Mouse (Mus musculus): Measurements from ENCODE around the gene Gprin3. TPM values are rescaled to one million over a fixed set of nuclear protein-coding genes. Genes with fewer than 3 reads are reported as not detected.
"Not testable (repeated sequence)": the region's sequence is repeated elsewhere in the genome, so short reads cannot be mapped to it uniquely, and the experiment has no call there.

Gene Gprin3
- polyA plus RNA-seq, 1 experiment: 0.19 TPM

- no peak overlapping the region for H3K9ac ChIP-seq (ENCODE audit: low read depth, poor library complexity, severe bottlenecking)
- H3K4me1 ChIP-seq (ENCODE audit: control insufficient read depth, insufficient read depth, low read length): no peaks in the 10 kb centered on the region
- H3K4me3 ChIP-seq (ENCODE audit: low read depth, low read length): no peak overlapping the region
- H3K9me3 ChIP-seq (replicated peaks; ENCODE audit: control insufficient read depth, insufficient read depth, low read length, poor library complexity, severe bottlenecking): no peaks in the 10 kb centered on the region
- no peaks in the 10 kb centered on the region for H3K27me3 ChIP-seq (ENCODE audit: control insufficient read depth, insufficient read depth, low read length, poor library complexity, severe bottlenecking)
- TF ChIP-seq CTCF (IDR thresholded peaks at IDR 0.05; ENCODE audit: low read depth, low read length): no peak
- no peak for TF ChIP-seq EP300 (IDR thresholded peaks at IDR 0.05; ENCODE audit: insufficient read depth, low read depth, low read length)
- TF ChIP-seq POLR2A (IDR thresholded peaks at IDR 0.05; ENCODE audit: insufficient read depth, low read length): no peak
- no peak overlapping the region for H3K27ac ChIP-seq (ENCODE audit: insufficient read depth, low read length)
- H3K36me3 ChIP-seq (ENCODE audit: control insufficient read depth, insufficient read depth, low read length, poor library complexity, severe bottlenecking): no peaks in the 10 kb centered on the region
Observed at GRCm38 (mm10) chr6:59328297-59328696, 97.8 kb downstream of the Gprin3 start.

GRCm38 (mm10) chr6:59315868-59316267, 110.2 kb downstream of the Gprin3 start:
- Histone ChIP-seq H3K9ac (ENCODE audit: low read depth, poor library complexity, severe bottlenecking) (no peak overlapping the region), H3K4me1 (ENCODE audit: control insufficient read depth, insufficient read depth, low read length) (no peaks in the 10 kb centered on the region), H3K9me3 (replicated peaks; ENCODE audit: control insufficient read depth, insufficient read depth, low read length, poor library complexity, severe bottlenecking) (no peaks in the 10 kb centered on the region), H3K27ac (ENCODE audit: insufficient read depth, low read length) (no peak overlapping the region), H3K4me3 (ENCODE audit: low read depth, low read length) (no peak overlapping the region), H3K27me3 (ENCODE audit: control insufficient read depth, insufficient read depth, low read length, poor library complexity, severe bottlenecking) (no peaks in the 10 kb centered on the region), H3K36me3 (ENCODE audit: control insufficient read depth, insufficient read depth, low read length, poor library complexity, severe bottlenecking) (no peaks in the 10 kb centered on the region)
- TF ChIP-seq POLR2A (IDR thresholded peaks at IDR 0.05; ENCODE audit: insufficient read depth, low read length): no peak
- TF ChIP-seq EP300 (IDR thresholded peaks at IDR 0.05; ENCODE audit: insufficient read depth, low read depth, low read length): no peak
- no peak for TF ChIP-seq CTCF (IDR thresholded peaks at IDR 0.05; ENCODE audit: low read depth, low read length)

GRCm38 (mm10) chr6:59315090-59315489, 111.0 kb downstream of the Gprin3 start:
- H3K4me3 ChIP-seq (ENCODE audit: low read depth, low read length): no peak overlapping the region
- no peaks in the 10 kb centered on the region for H3K27me3 ChIP-seq (ENCODE audit: control insufficient read depth, insufficient read depth, low read length, poor library complexity, severe bottlenecking)
- TF ChIP-seq EP300 (IDR thresholded peaks at IDR 0.05; ENCODE audit: insufficient read depth, low read depth, low read length) (no peak), CTCF (IDR thresholded peaks at IDR 0.05; ENCODE audit: low read depth, low read length) (no peak), POLR2A (IDR thresholded peaks at IDR 0.05; ENCODE audit: insufficient read depth, low read length) (no peak)
- no peak overlapping the region for H3K9ac ChIP-seq (ENCODE audit: low read depth, poor library complexity, severe bottlenecking)
- H3K9me3 ChIP-seq (replicated peaks; ENCODE audit: control insufficient read depth, insufficient read depth, low read length, poor library complexity, severe bottlenecking): no peaks in the 10 kb centered on the region
- no peak overlapping the region for H3K27ac ChIP-seq (ENCODE audit: insufficient read depth, low read length)
- H3K4me1 ChIP-seq (ENCODE audit: control insufficient read depth, insufficient read depth, low read length): no peaks in the 10 kb centered on the region
- H3K36me3 ChIP-seq (ENCODE audit: control insufficient read depth, insufficient read depth, low read length, poor library complexity, severe bottlenecking): no peaks in the 10 kb centered on the region

GRCm38 (mm10) chr6:59313162-59313561, 112.9 kb downstream of the Gprin3 start:
- no peaks in the 10 kb centered on the region for H3K36me3 ChIP-seq (ENCODE audit: control insufficient read depth, insufficient read depth, low read length, poor library complexity, severe bottlenecking)
- H3K4me1 ChIP-seq (ENCODE audit: control insufficient read depth, insufficient read depth, low read length): no peaks in the 10 kb centered on the region
- H3K4me3 ChIP-seq (ENCODE audit: low read depth, low read length): no peak overlapping the region
- no peaks in the 10 kb centered on the region for H3K27me3 ChIP-seq (ENCODE audit: control insufficient read depth, insufficient read depth, low read length, poor library complexity, severe bottlenecking)
- no peaks in the 10 kb centered on the region for H3K9me3 ChIP-seq (replicated peaks; ENCODE audit: control insufficient read depth, insufficient read depth, low read length, poor library complexity, severe bottlenecking)
- H3K9ac ChIP-seq (ENCODE audit: low read depth, poor library complexity, severe bottlenecking): no peak overlapping the region
- H3K27ac ChIP-seq (ENCODE audit: insufficient read depth, low read length): no peak overlapping the region
- TF ChIP-seq EP300 (IDR thresholded peaks at IDR 0.05; ENCODE audit: insufficient read depth, low read depth, low read length) (no peak), POLR2A (IDR thresholded peaks at IDR 0.05; ENCODE audit: insufficient read depth, low read length) (no peak), CTCF (IDR thresholded peaks at IDR 0.05; ENCODE audit: low read depth, low read length) (no peak)

- no peaks in the 10 kb centered on the region for H3K27me3 ChIP-seq (ENCODE audit: control insufficient read depth, insufficient read depth, low read length, poor library complexity, severe bottlenecking)
- H3K4me1 ChIP-seq (ENCODE audit: control insufficient read depth, insufficient read depth, low read length): no peaks in the 10 kb centered on the region
- no peak overlapping the region for H3K27ac ChIP-seq (ENCODE audit: insufficient read depth, low read length)
- no peaks in the 10 kb centered on the region for H3K9me3 ChIP-seq (replicated peaks; ENCODE audit: control insufficient read depth, insufficient read depth, low read length, poor library complexity, severe bottlenecking)
- H3K36me3 ChIP-seq (ENCODE audit: control insufficient read depth, insufficient read depth, low read length, poor library complexity, severe bottlenecking): no peaks in the 10 kb centered on the region
- no peak overlapping the region for H3K9ac ChIP-seq (ENCODE audit: low read depth, poor library complexity, severe bottlenecking)
- TF ChIP-seq CTCF (IDR thresholded peaks at IDR 0.05; ENCODE audit: low read depth, low read length): no peak
- no peak for TF ChIP-seq EP300 (IDR thresholded peaks at IDR 0.05; ENCODE audit: insufficient read depth, low read depth, low read length)
- no peak for TF ChIP-seq POLR2A (IDR thresholded peaks at IDR 0.05; ENCODE audit: insufficient read depth, low read length)
- no peak overlapping the region for H3K4me3 ChIP-seq (ENCODE audit: low read depth, low read length)
Observed at GRCm38 (mm10) chr6:59311241-59311640, 114.9 kb downstream of the Gprin3 start.

GRCm38 (mm10) chr6:59304235-59304942, 121.7 kb downstream of the Gprin3 start:
- H3K27me3 ChIP-seq (ENCODE audit: control insufficient read depth, insufficient read depth, low read length, poor library complexity, severe bottlenecking); H3K36me3 ChIP-seq (ENCODE audit: control insufficient read depth, insufficient read depth, low read length, poor library complexity, severe bottlenecking); H3K4me1 ChIP-seq (ENCODE audit: control insufficient read depth, insufficient read depth, low read length); H3K9ac ChIP-seq (ENCODE audit: low read depth, poor library complexity, severe bottlenecking); H3K4me3 ChIP-seq (ENCODE audit: low read depth, low read length); H3K27ac ChIP-seq (ENCODE audit: insufficient read depth, low read length); H3K9me3 ChIP-seq (replicated peaks; ENCODE audit: control insufficient read depth, insufficient read depth, low read length, poor library complexity, severe bottlenecking): not testable (repeated sequence)
- 0 out of 2 replicates have a peak, but pooled peaks have one; percentile 24 for TF ChIP-seq EP300 (IDR thresholded peaks at IDR 0.05; ENCODE audit: insufficient read depth, low read depth, low read length)

Measured in ES-Bruce4 (cell line).